Mouse (Mus musculus): Measurements from ENCODE around the gene Snx20.
"Not testable (repeated sequence)": the region's sequence is repeated elsewhere in the genome, so short reads cannot be mapped to it uniquely, and the experiment has no call there.

DNA sequence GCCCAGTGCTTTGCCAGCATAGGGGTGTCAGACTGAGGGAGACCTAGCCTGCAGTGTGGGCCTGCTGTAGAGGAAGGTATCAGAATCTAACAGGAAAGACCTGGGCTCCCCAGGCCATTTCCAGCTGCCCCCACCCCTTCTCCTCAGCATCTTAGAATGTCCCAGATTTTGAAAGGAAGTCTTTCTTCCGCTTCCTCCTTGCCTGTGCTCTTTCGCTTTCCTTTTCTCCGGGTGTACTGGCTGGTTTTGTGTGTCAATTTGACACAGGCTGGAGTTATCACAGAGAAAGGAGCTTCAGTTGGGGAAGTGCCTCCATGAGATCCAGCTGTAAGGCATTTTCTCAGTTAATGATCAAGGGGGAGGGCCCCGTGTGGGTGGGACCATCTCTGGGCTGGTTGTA lies 15.2 kb upstream of the Snx20 start:
- TF ChIP-seq CTCF, EP300 (IDR thresholded peaks at IDR 0.05; ENCODE audit: low read depth): not testable (repeated sequence)

Data from heart, postnatal 0 days (tissue).